Mouse (Mus musculus): ENCODE measurements around the gene Mthfr. TPM values are rescaled to one million over a fixed set of nuclear protein-coding genes. Genes with fewer than 3 reads are reported as not detected.

Gene Mthfr
- total and polyA plus RNA-seq, 3 experiments: 7.4 to 15.5 TPM; not detected in 1

- H3K27me3 ChIP-seq (ENCODE audit: control insufficient read depth in 1 of 2, insufficient read depth in 2 of 2, low read length in 2 of 2): no peaks in the 10 kb centered on the region
- peaks cover 4 to 22% of the 10 kb centered on the region in 2 experiments; a peak in 3 of 4 replicates for H3K4me1 ChIP-seq (ENCODE audit: control insufficient read depth in 1 of 2, insufficient read depth in 2 of 2, low read length in 2 of 2)
- no peak for TF ChIP-seq RCOR1 (IDR thresholded peaks at IDR 0.05; ENCODE audit: low read depth, low read length)
- TF ChIP-seq NELFE (IDR thresholded peaks at IDR 0.05; ENCODE audit: low read depth, low read length): peak; percentile 44
- peak; percentile 14 to 45; a peak in 1 of 4 replicates for TF ChIP-seq POLR2A (IDR thresholded peaks at IDR 0.05; ENCODE audit: control insufficient read depth in 1 of 2, insufficient read depth in 1 of 2, low read depth in 1 of 2, low read length in 2 of 2, poor library complexity in 1 of 2)
- TF ChIP-seq POLR2AphosphoS2 (IDR thresholded peaks at IDR 0.05; ENCODE audit: low read length): no peak; the same call in 1 of the 2 replicates
- no peak for TF ChIP-seq RAD21 (IDR thresholded peaks at IDR 0.05; ENCODE audit: low read depth, low read length)
- no peak for TF ChIP-seq NRF1 (IDR thresholded peaks at IDR 0.05; ENCODE audit: insufficient read depth, low read depth, low read length, poor library complexity, severe bottlenecking)
- TF ChIP-seq JUND (IDR thresholded peaks at IDR 0.05; ENCODE audit: low read depth, low read length): no peak
- TF ChIP-seq MYC (IDR thresholded peaks at IDR 0.05; ENCODE audit: low read depth, low read length): 0 out of 2 replicates have a peak, but pooled peaks have one; percentile 22
- H3K36me3 ChIP-seq (ENCODE audit: control insufficient read depth in 1 of 2, insufficient read depth in 2 of 2, low read length in 2 of 2): peaks cover 0 to 17% of the 10 kb centered on the region in 2 experiments; a peak in 2 of 4 replicates
- no peaks in the 10 kb centered on the region for H3K9me3 ChIP-seq (replicated peaks; ENCODE audit: insufficient read depth, low read length)
- H3K4me3 ChIP-seq (ENCODE audit: control insufficient read depth in 1 of 2, insufficient read depth in 1 of 2, low read depth in 2 of 2, low read length in 2 of 2): peak overlapping the region; percentile 74
- DNase-seq (ENCODE audit: low read depth, low spot score): no peak
- peak overlapping the region; percentile 48 for H3K27ac ChIP-seq (ENCODE audit: control insufficient read depth, low read depth, low read length)
- H3K9ac ChIP-seq (ENCODE audit: control insufficient read depth, low read depth, low read length, poor library complexity, severe bottlenecking): peak overlapping the region; percentile 83
- peaks cover 11% of the 10 kb centered on the region for H3K79me2 ChIP-seq (ENCODE audit: control insufficient read depth, insufficient read depth, low read length, poor library complexity)
Observed at GRCm38 (mm10) chr4:148038079-148038599, 738 bp upstream of the Mthfr start.

- Histone ChIP-seq H3K27ac (ENCODE audit: control insufficient read depth, low read depth, low read length) (peak overlapping the region; percentile 66), H3K9ac (ENCODE audit: control insufficient read depth, low read depth, low read length, poor library complexity, severe bottlenecking) (peak overlapping the region; percentile 81), H3K4me3 (ENCODE audit: control insufficient read depth in 1 of 2, insufficient read depth in 1 of 2, low read depth in 2 of 2, low read length in 2 of 2) (peak overlapping the region; percentile 80 to 82), H3K36me3 (ENCODE audit: control insufficient read depth in 1 of 2, insufficient read depth in 2 of 2, low read length in 2 of 2) (peaks cover 0 to 15% of the 10 kb centered on the region in 2 experiments; a peak in 2 of 4 replicates), H3K9me3 (replicated peaks; ENCODE audit: insufficient read depth, low read length) (no peaks in the 10 kb centered on the region), H3K4me1 (ENCODE audit: control insufficient read depth in 1 of 2, insufficient read depth in 2 of 2, low read length in 2 of 2) (peaks cover 0 to 22% of the 10 kb centered on the region in 2 experiments; a peak in 3 of 4 replicates), H3K79me2 (ENCODE audit: control insufficient read depth, insufficient read depth, low read length, poor library complexity) (peaks cover 11% of the 10 kb centered on the region), H3K27me3 (ENCODE audit: control insufficient read depth in 1 of 2, insufficient read depth in 2 of 2, low read length in 2 of 2) (no peaks in the 10 kb centered on the region)
- TF ChIP-seq ZMIZ1 (IDR thresholded peaks at IDR 0.05; ENCODE audit: low read depth, low read length) (no peak), CHD1 (IDR thresholded peaks at IDR 0.05; ENCODE audit: low read depth, low read length) (no peak), MXI1 (IDR thresholded peaks at IDR 0.05; ENCODE audit: low read depth, low read length) (no peak), ZC3H11A (IDR thresholded peaks at IDR 0.05; ENCODE audit: low read depth, low read length) (no peak), POLR2A (IDR thresholded peaks at IDR 0.05; ENCODE audit: control insufficient read depth in 1 of 2, insufficient read depth in 1 of 2, low read depth in 1 of 2, low read length in 2 of 2, poor library complexity in 1 of 2) (0 out of 4 replicates have a peak, but pooled peaks of 1 of the 2 experiments have one; percentile 10), MAX (IDR thresholded peaks at IDR 0.05; ENCODE audit: low read length) (no peak), MAZ (IDR thresholded peaks at IDR 0.05; ENCODE audit: low read depth, low read length) (no peak), GABPA (IDR thresholded peaks at IDR 0.05; ENCODE audit: low read depth, low read length) (no peak), RCOR1 (IDR thresholded peaks at IDR 0.05; ENCODE audit: low read depth, low read length) (0 out of 2 replicates have a peak, but pooled peaks have one; percentile 15), ZKSCAN1 (IDR thresholded peaks at IDR 0.05; ENCODE audit: low read depth, low read length) (no peak), ETS1 (IDR thresholded peaks at IDR 0.05; ENCODE audit: low read depth, low read length) (no peak), USF1 (IDR thresholded peaks at IDR 0.05; ENCODE audit: low read depth, low read length) (no peak), NELFE (IDR thresholded peaks at IDR 0.05; ENCODE audit: low read depth, low read length) (no peak)
- peak; percentile 61 for DNase-seq (ENCODE audit: low read depth, low spot score)
Observed at GRCm38 (mm10) chr4:148039254-148040028, 564 bp downstream of the Mthfr start.
